Mouse (Mus musculus): ENCODE results near the gene Notch3. TPM values are rescaled to one million over a fixed set of nuclear protein-coding genes. Genes with fewer than 3 reads are reported as not detected.

The Notch3 gene
- total RNA-seq, 2 experiments from 2014 or later = 10.7 to 14.8 TPM

DNA sequence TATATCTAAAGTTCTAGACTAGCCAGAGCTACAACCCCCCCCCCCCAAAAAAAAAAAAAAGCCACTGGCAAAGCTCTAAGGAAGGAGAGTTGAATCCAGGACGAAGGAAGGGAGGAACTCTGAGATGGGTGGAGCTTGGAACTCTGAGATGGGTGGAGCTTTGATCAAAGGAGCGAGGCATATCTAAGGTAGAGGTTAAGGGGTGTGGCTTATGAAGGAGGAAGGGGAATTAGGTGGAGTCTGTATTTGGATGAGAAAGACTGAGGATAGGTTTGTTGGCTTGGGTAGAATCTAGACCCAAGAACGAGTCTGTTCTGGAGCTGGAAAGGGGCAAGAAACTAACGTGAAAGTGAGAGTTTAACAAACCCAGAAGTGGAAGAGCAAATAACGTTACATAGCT, 23.2 kb upstream of the Notch3 start:
- no peak overlapping the region; the same call in 1 of the 2 replicates for H3K27ac ChIP-seq
- H3K4me3 ChIP-seq = peak overlapping the region; percentile 63
- DNase-seq = no peak
- intact Hi-C loops (cut with DNase I) = no loop called here
- TF ChIP-seq CTCF (IDR thresholded peaks at IDR 0.05) = no peak

DNA sequence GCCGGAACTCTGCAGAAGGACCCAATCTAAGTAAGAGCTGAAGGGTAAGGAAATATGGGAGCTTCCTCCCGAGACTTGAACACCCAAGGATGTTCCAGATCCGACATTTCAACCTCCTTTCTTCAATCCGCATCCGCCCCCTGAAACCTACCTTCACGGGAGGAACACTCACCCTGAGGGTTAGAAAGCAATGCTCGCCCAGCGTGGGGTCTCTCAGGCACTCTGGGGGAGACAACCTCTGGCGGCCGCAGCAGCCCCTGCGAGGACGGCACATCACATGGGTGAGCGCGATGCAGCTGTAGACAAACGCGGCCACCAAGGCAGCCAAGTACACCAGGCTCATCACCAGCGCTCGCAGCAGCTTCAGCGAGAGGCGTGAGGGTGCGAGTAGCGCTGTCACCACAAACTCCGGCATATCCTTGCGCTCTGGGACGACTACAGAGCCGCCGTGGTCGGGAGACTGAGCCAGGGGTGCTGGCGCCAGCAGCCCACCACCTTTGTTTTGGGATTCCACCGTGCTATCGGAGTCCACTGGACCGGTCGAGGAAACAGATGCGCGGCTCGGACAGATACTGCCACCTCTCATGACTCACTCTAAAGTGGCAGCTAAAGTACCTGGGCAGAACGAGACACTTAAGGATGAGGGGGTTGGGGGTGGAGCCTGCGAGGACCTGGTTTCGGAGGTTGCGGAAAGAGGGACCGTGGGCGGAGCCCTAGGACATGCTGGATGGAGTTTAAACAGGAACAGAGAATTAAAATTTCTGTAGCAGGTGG, 22.4 kb upstream of the Notch3 start, which contains the start of gene Ephx3:
Ephx3 (minus strand) TSS at position 687 of the 774 bp plus-strand sequence.
- H3K27ac ChIP-seq = peak within 1 kb of the TSS; percentile 75
- no peak for TF ChIP-seq CTCF (IDR thresholded peaks at IDR 0.05)
- intact Hi-C loops (cut with DNase I) = no loop called here
- DNase-seq = no peak
- H3K4me3 ChIP-seq = peak within 1 kb of the TSS; percentile 63

DNA sequence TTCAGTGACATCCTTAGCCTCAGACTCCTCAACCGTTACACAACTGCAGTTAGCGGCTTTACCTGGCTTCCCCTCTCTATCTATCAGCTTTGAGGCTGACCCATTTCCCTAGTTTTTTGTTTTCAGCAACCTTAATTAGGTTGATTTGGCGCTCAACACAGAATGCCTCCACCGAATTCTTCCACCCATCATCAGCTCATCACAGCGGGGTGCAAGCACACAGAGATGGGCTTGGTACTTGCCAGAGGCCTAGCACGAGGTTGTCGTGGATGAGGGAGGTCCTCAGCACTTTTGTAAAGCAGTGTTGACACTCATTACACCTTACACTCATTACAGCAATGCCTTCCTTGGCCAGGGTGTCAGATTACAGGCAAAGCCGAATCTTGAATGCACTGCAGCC, 16.4 kb upstream of the Notch3 start:
- no peak overlapping the region for H3K4me3 ChIP-seq
- 0 out of 2 replicates have a peak overlapping the region, but pooled peaks have one; percentile 12 for H3K27ac ChIP-seq
- intact Hi-C loops (cut with DNase I) = no loop called here
- no peak for TF ChIP-seq CTCF (IDR thresholded peaks at IDR 0.05)
- DNase-seq = no peak

DNA sequence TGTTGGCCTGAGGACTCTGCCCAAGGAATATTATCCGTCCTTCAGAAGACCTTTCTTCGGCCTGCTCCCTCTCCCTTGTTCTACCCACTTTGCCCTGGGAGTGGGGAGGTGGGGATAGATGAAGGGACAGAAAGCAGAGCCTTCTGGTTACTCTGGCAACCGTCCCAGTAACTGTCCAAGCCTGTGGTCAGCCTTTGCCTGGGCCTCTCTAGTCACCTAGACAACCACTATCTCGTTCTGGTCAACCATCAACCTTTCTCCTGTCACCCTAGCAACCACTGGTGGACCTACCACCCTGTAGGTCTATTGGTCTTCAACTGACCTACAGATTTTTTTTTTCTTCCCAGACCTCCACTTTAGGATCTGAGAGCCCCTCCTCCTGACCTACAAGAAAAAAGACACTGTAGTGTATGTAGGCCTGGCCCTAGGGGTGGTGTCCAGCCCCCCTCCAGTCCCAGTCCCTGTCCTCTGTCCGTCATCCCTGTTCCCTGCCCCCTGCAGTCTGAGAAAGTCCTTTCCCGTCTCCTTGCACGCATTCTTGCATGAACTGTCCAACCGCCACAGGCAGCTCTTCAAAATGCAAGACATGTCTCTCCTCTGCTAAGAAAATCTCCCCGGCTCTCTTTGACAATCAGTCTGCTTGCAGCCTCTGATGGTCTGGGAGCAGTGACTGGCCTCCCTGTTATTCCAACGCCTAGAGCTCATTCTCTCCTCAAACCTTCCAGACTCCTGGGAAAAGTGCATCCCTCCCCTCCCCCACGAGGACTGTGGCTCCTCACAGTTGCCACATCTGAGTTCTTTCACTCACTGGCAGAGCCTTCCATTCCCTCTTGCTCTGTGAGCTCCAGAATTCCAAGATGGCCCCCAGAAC, 13.2 kb upstream of the Notch3 start:
- H3K27ac ChIP-seq = peak overlapping the region; percentile 56; the same call in 1 of the 2 replicates
- TF ChIP-seq CTCF (IDR thresholded peaks at IDR 0.05) = no peak
- no peak for DNase-seq

DNA sequence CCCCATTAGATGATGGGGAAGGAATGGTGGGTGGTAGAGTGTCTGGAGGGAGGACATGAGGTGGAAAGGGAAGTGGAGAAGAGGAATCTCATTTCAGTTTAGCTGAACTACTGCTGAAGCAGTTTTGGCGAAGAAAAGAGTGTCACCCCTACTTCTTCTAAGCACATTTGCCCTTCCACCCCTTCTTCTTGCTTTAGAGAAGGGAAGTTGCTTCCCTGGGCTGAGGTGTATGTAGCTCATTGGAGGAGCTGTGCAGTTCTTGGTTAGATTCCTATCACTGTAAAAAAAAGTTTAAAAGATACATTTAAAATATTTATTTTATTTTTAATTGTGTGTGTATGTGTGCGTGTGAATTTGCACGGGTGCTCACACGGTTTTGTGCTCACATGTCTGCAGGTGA, 10.3 kb upstream of the Notch3 start:
- H3K27ac ChIP-seq = no peak overlapping the region
- H3K4me3 ChIP-seq = no peak overlapping the region
- DNase-seq = no peak
- no peak for TF ChIP-seq CTCF (IDR thresholded peaks at IDR 0.05)
- intact Hi-C loops (cut with DNase I) = no loop called here

More for the DNA sequence above, 13.2 kb upstream of the Notch3 start:
- intact Hi-C loops (cut with DNase I) = no loop called here
- no peak overlapping the region for H3K4me3 ChIP-seq

DNA sequence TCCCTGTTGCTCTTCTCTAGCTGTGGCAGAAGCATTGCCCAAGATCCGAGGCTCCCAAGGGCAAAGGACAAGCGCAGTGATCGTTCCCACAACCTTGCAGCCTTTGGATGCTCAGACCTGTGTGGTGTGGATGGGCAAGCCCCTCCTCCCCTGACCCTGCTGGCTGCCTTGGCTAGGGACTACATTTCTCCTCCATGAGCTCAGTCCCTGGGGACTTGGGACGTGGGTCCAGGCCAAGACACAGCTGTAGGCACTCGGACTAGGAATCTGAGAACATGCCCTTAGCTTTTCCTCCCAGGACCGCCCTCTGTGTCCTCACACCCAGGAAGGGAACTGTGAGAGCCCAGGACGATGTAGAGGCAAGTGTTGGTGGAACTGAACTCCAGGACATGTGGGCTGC, 6.5 kb upstream of the Notch3 start:
- intact Hi-C loops (cut with DNase I) = no loop called here
- TF ChIP-seq CTCF (IDR thresholded peaks at IDR 0.05) = no peak
- Histone ChIP-seq H3K27ac (peak overlapping the region; percentile 74), H3K4me3 (no peak overlapping the region)
- DNase-seq = peak; percentile 87

DNA sequence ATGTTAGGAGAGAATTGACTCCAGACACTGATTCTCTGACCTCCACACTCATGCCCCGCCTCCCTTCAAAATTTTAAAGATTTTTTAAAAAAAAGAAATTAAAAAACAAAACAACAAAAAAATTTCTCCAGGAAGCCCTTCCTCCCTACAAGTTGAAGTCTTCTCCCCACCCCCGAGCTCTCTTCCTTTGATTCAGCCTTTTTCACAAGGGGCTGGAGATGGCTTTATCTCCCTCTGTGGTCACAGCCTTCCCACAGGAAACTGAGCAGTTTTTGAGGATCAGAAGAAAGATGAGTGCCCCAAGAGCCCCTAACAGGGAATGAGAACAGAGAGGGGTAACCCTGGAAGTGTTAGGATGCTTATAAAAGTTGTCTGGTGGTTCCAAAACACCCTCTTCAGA, 5.8 kb upstream of the Notch3 start:
- no peak for TF ChIP-seq CTCF (IDR thresholded peaks at IDR 0.05)
- Histone ChIP-seq H3K4me3 (no peak overlapping the region), H3K27ac (peak overlapping the region; percentile 74)
- DNase-seq = no peak
- intact Hi-C loops (cut with DNase I) = no loop called here

GRCm38 (mm10) chr17:32169518-32170225, 3.0 kb upstream of the Notch3 start:
- H3K27ac ChIP-seq = no peak overlapping the region
- H3K4me3 ChIP-seq = no peak overlapping the region
- no peak for TF ChIP-seq CTCF (IDR thresholded peaks at IDR 0.05)
- no peak for DNase-seq
- intact Hi-C loops (cut with DNase I) = no loop called here

- intact Hi-C loops (cut with DNase I) = no loop called here
- Histone ChIP-seq H3K4me3 (peak overlapping the region; percentile 76), H3K27ac (peak overlapping the region; percentile 78)
- peak; percentile 55 for DNase-seq
- no peak for TF ChIP-seq CTCF (IDR thresholded peaks at IDR 0.05)
These were observed 653 bp downstream of the Notch3 start for GRCm38 (mm10) chr17:32165803-32166595.

GRCm38 (mm10) chr17:32165266-32165802, 1.3 kb downstream of the Notch3 start:
- intact Hi-C loops (cut with DNase I) = no loop called here
- DNase-seq = no peak

GRCm38 (mm10) chr17:32164780-32165179, 1.9 kb downstream of the Notch3 start:
- Histone ChIP-seq H3K27ac (peak overlapping the region; percentile 78), H3K4me3 (peak overlapping the region; percentile 76)
- no peak for DNase-seq
- intact Hi-C loops (cut with DNase I) = loop anchor here (5.0 kb wide), 1 partner anchor 43 kb away; no protein-coding TSS in a partner anchor
- no peak for TF ChIP-seq CTCF (IDR thresholded peaks at IDR 0.05)

More at GRCm38 (mm10) chr17:32165266-32165802, 1.3 kb downstream of the Notch3 start:
- H3K4me3 ChIP-seq = peak overlapping the region; percentile 76
- TF ChIP-seq CTCF (IDR thresholded peaks at IDR 0.05) = no peak
- H3K27ac ChIP-seq = peak overlapping the region; percentile 78
